ENCODE assay signal across 11 mouse cellular contexts in genomic region chr16:24501628-24502294, GRCm38 (mm10).
DNase-seq lines count a peak whose midpoint lies in the region; ATAC-seq lines count a peak whose summit lies in the region.
"Had no signal": no experiment of that assay in that cellular context is flagged by ENCODE, and none has a peak within 500 bp of the region (broad histone marks: within the 10 kb centered on the region; RNA-seq: fewer than 3 reads in every experiment).

No protein-coding gene starts in this region.

- no peak overlapping the region for H3K4me3 ChIP-seq in limb, embryonic 13.5 days
- no peak overlapping the region for H3K4me3 ChIP-seq in limb, embryonic 10.5 days
- H3K4me3 ChIP-seq in heart, embryonic 16.5 days (ENCODE audit: low read length) = no peak overlapping the region
- H3K4me3 ChIP-seq in neural tube, embryonic 14.5 days (ENCODE audit: low read depth, low read length) = no peak overlapping the region
- H3K4me3 ChIP-seq: embryonic facial prominence, embryonic 15.5 days; liver, embryonic 15.5 days had no signal

- ATAC-seq in limb, embryonic 13.5 days (ENCODE audit: low FRiP score, low read depth) = peak; percentile 28; the same call in 1 of the 2 replicates
- ATAC-seq in heart, embryonic 16.5 days (replicated peaks; ENCODE audit: extremely low read depth, insufficient read depth, low FRiP score) = peak; percentile 84
- peak; percentile 48; the same call in 1 of the 2 replicates for ATAC-seq in neural tube, embryonic 14.5 days (ENCODE audit: low read depth)

- DNase-seq in gastrocnemius, adult 8-10 months (ENCODE audit: low spot score in 2 of 2) = peak; percentile 26 to 52
- no peak for DNase-seq in gastrocnemius, postnatal 4 days (ENCODE audit: low spot score in 2 of 2)
- no peak for DNase-seq in limb, embryonic 10.5 days (ENCODE audit: low spot score)
- no peak for DNase-seq in cerebellum, adult 18-20 months
- DNase-seq: cerebellum, adult 9-10 months; right cerebral cortex, postnatal 14 days had no signal

- H3K4me2 ChIP-seq in limb, embryonic 13.5 days (replicated peaks) = no peak overlapping the region
- H3K4me2 ChIP-seq in heart, embryonic 16.5 days (ENCODE audit: low read depth, low read length) = 0 out of 2 replicates have a peak overlapping the region, but pooled peaks have one; percentile 10
- no peak overlapping the region for H3K4me2 ChIP-seq in neural tube, embryonic 14.5 days (ENCODE audit: low read depth, low read length)
- H3K4me2 ChIP-seq: embryonic facial prominence, embryonic 15.5 days; liver, embryonic 15.5 days had no signal

- H3K27ac ChIP-seq in limb, embryonic 13.5 days = no peak overlapping the region
- H3K27ac ChIP-seq in limb, embryonic 10.5 days = no peak overlapping the region
- peak overlapping the region; percentile 76 for H3K27ac ChIP-seq in heart, embryonic 16.5 days (ENCODE audit: low read length)
- H3K27ac ChIP-seq in neural tube, embryonic 14.5 days (ENCODE audit: low read depth, low read length) = 0 out of 2 replicates have a peak overlapping the region, but pooled peaks have one; percentile 7
- H3K27ac ChIP-seq: embryonic facial prominence, embryonic 15.5 days; liver, embryonic 15.5 days had no signal

- H3K4me1 ChIP-seq in limb, embryonic 13.5 days = peaks cover 34% of the 10 kb centered on the region
- H3K4me1 ChIP-seq in limb, embryonic 10.5 days = peaks cover 28% of the 10 kb centered on the region
- H3K4me1 ChIP-seq in heart, embryonic 16.5 days (ENCODE audit: control insufficient read depth, insufficient read depth, low read length) = peaks cover 43% of the 10 kb centered on the region
- peaks cover 15% of the 10 kb centered on the region for H3K4me1 ChIP-seq in neural tube, embryonic 14.5 days (ENCODE audit: control insufficient read depth, insufficient read depth, low read length)

- H3K36me3 ChIP-seq in limb, embryonic 13.5 days = no peaks in the 10 kb centered on the region
- no peaks in the 10 kb centered on the region for H3K36me3 ChIP-seq in limb, embryonic 10.5 days
- no peaks in the 10 kb centered on the region for H3K36me3 ChIP-seq in heart, embryonic 16.5 days (ENCODE audit: control insufficient read depth, insufficient read depth)
- H3K36me3 ChIP-seq in neural tube, embryonic 14.5 days (ENCODE audit: control insufficient read depth, insufficient read depth, low read length) = no peaks in the 10 kb centered on the region
- H3K36me3 ChIP-seq: embryonic facial prominence, embryonic 15.5 days; liver, embryonic 15.5 days had no signal

- no peaks in the 10 kb centered on the region for H3K27me3 ChIP-seq in limb, embryonic 13.5 days
- no peaks in the 10 kb centered on the region for H3K27me3 ChIP-seq in limb, embryonic 10.5 days (ENCODE audit: low read depth, poor library complexity, severe bottlenecking)
- H3K27me3 ChIP-seq in heart, embryonic 16.5 days (ENCODE audit: control insufficient read depth, insufficient read depth, low read length) = no peaks in the 10 kb centered on the region
- H3K27me3 ChIP-seq in neural tube, embryonic 14.5 days (ENCODE audit: control insufficient read depth, insufficient read depth, low read length) = no peaks in the 10 kb centered on the region
- H3K27me3 ChIP-seq: embryonic facial prominence, embryonic 15.5 days; liver, embryonic 15.5 days had no signal

- no peak overlapping the region for H3K9ac ChIP-seq in limb, embryonic 13.5 days
- no peak overlapping the region for H3K9ac ChIP-seq in heart, embryonic 16.5 days (ENCODE audit: low read length)
- no peak overlapping the region for H3K9ac ChIP-seq in neural tube, embryonic 14.5 days (replicated peaks; ENCODE audit: low read depth, low read length)
- H3K9ac ChIP-seq: embryonic facial prominence, embryonic 15.5 days; liver, embryonic 15.5 days had no signal

- 72% methylated on average over 11 of the region's 11 CpGs for WGBS in limb, embryonic 13.5 days
- 81% methylated on average over 11 of the region's 11 CpGs for WGBS in limb, embryonic 10.5 days
- 43% methylated on average over 11 of the region's 11 CpGs for WGBS in heart, embryonic 16.5 days
- WGBS in neural tube, embryonic 14.5 days = 64% methylated on average over 11 of the region's 11 CpGs

- H3K9me3 ChIP-seq in limb, embryonic 13.5 days = no peaks in the 10 kb centered on the region
- no peaks in the 10 kb centered on the region for H3K9me3 ChIP-seq in limb, embryonic 10.5 days (replicated peaks)
- H3K9me3 ChIP-seq in heart, embryonic 16.5 days (replicated peaks; ENCODE audit: control insufficient read depth, low read length) = no peaks in the 10 kb centered on the region
- no peaks in the 10 kb centered on the region for H3K9me3 ChIP-seq in neural tube, embryonic 14.5 days (ENCODE audit: control insufficient read depth, low read length)
- H3K9me3 ChIP-seq: embryonic facial prominence, embryonic 15.5 days; liver, embryonic 15.5 days had no signal

Comparison
In these comparisons a context has a peak if more than half of its experiments do, and no peak if none do; other contexts are left out.
1. DNase-seq: peak in gastrocnemius, adult 8-10 months (2 of 2); none in gastrocnemius, postnatal 4 days (0 of 2), limb, embryonic 10.5 days (single experiment) and cerebellum, adult 18-20 months (0 of 2).
2. ATAC-seq: peak in every context shown above with its lines; median percentile 84 in heart, embryonic 16.5 days; 48 in neural tube, embryonic 14.5 days; 28 in limb, embryonic 13.5 days.
3. H3K27ac ChIP-seq: peak in heart, embryonic 16.5 days (single experiment) and neural tube, embryonic 14.5 days (single experiment); none in limb, embryonic 13.5 days (single experiment) and limb, embryonic 10.5 days (single experiment).